Mouse (Mus musculus) heart, adult 11 months (tissue): Measurements from ENCODE around the gene Clp1.

Experiments
- DNase-seq: peaks from one replicate; pipeline ENCODE4 v3.0.0; 2022

Gene Clp1

GRCm38 (mm10) chr2:84738271-84738911 lies 11.2 kb upstream of the Clp1 start:
- DNase-seq: no peak

- no peak for DNase-seq
These were observed 10.3 kb upstream of the Clp1 start for GRCm38 (mm10) chr2:84737451-84737925.

- no peak for DNase-seq
These were observed 9.4 kb upstream of the Clp1 start for GRCm38 (mm10) chr2:84736312-84737161.

- DNase-seq: no peak
These were observed 8.3 kb upstream of the Clp1 start for GRCm38 (mm10) chr2:84735346-84735920.

GRCm38 (mm10) chr2:84734919-84735318 lies 7.8 kb upstream of the Clp1 start:
- DNase-seq: no peak

- peak; percentile 88 for DNase-seq
These were observed 7.3 kb upstream of the Clp1 start for GRCm38 (mm10) chr2:84734351-84734864.

GRCm38 (mm10) chr2:84733579-84734300 lies 6.6 kb upstream of the Clp1 start, which contains the start of gene Ypel4:
Gene Ypel4, plus strand, starts transcription at chr2:84734058.
- DNase-seq: peak; percentile 96

- peak; percentile 45 for DNase-seq
These were observed 5.2 kb upstream of the Clp1 start for GRCm38 (mm10) chr2:84732394-84732793.

GRCm38 (mm10) chr2:84731206-84731605 lies 4.1 kb upstream of the Clp1 start:
- DNase-seq: no peak

GRCm38 (mm10) chr2:84728191-84728590 lies 1.0 kb upstream of the Clp1 start:
- peak; percentile 81 for DNase-seq

- peak; percentile 89 for DNase-seq
These were observed 434 bp downstream of the Clp1 start for GRCm38 (mm10) chr2:84726716-84727115.

GRCm38 (mm10) chr2:84725770-84726169 lies 1.4 kb downstream of the Clp1 start:
- peak; percentile 84 for DNase-seq

- DNase-seq: peak; percentile 85
These were observed 3.3 kb downstream of the Clp1 start for GRCm38 (mm10) chr2:84723856-84724255.

GRCm38 (mm10) chr2:84721182-84721581 lies 6.0 kb downstream of the Clp1 start:
- DNase-seq: peak; percentile 60

GRCm38 (mm10) chr2:84720718-84721117 lies 6.4 kb downstream of the Clp1 start:
- DNase-seq: no peak

GRCm38 (mm10) chr2:84717357-84717756 lies 9.8 kb downstream of the Clp1 start:
- peak; percentile 77 for DNase-seq

GRCm38 (mm10) chr2:84716423-84717355 lies 10.5 kb downstream of the Clp1 start:
- peak; percentile 85 for DNase-seq

GRCm38 (mm10) chr2:84715562-84716361 lies 11.4 kb downstream of the Clp1 start:
- peak; percentile 100 for DNase-seq

- peak; percentile 100 for DNase-seq
These were observed 12.2 kb downstream of the Clp1 start, which contains the start of gene Zdhhc5 for GRCm38 (mm10) chr2:84714811-84715561. Gene Zdhhc5, minus strand, starts transcription at chr2:84715180.

- no peak for DNase-seq
These were observed 12.7 kb downstream of the Clp1 start for GRCm38 (mm10) chr2:84714422-84714810.
